Mouse (Mus musculus): Measurements from ENCODE around the gene Sptbn1.

Gene Sptbn1

GRCm38 (mm10) chr11:30132581-30132980 lies 135.4 kb downstream of the Sptbn1 start:
- no peak for DNase-seq (ENCODE audit: inconsistent ontology term)

GRCm38 (mm10) chr11:30131640-30132039 lies 136.3 kb downstream of the Sptbn1 start:
- no peak for DNase-seq (ENCODE audit: inconsistent ontology term)

GRCm38 (mm10) chr11:30129339-30129738 lies 138.6 kb downstream of the Sptbn1 start:
- DNase-seq (ENCODE audit: inconsistent ontology term) = no peak

- no peak for DNase-seq (ENCODE audit: inconsistent ontology term)
Measured at GRCm38 (mm10) chr11:30126840-30127239, 141.1 kb downstream of the Sptbn1 start.

- no peak for DNase-seq (ENCODE audit: inconsistent ontology term)
Measured at GRCm38 (mm10) chr11:30118038-30118437, 149.9 kb downstream of the Sptbn1 start.

GRCm38 (mm10) chr11:30113631-30114030 lies 154.3 kb downstream of the Sptbn1 start:
- DNase-seq (ENCODE audit: inconsistent ontology term) = no peak

GRCm38 (mm10) chr11:30110634-30111033 lies 157.3 kb downstream of the Sptbn1 start:
- DNase-seq (ENCODE audit: inconsistent ontology term) = no peak

- no peak for DNase-seq (ENCODE audit: inconsistent ontology term)
Measured at GRCm38 (mm10) chr11:30104177-30104576, 163.8 kb downstream of the Sptbn1 start.

- no peak for DNase-seq (ENCODE audit: inconsistent ontology term)
Measured at GRCm38 (mm10) chr11:30102594-30102993, 165.4 kb downstream of the Sptbn1 start.

- no peak for DNase-seq (ENCODE audit: inconsistent ontology term)
Measured at GRCm38 (mm10) chr11:30101796-30102195, 166.2 kb downstream of the Sptbn1 start.

- DNase-seq (ENCODE audit: inconsistent ontology term) = no peak
Measured at GRCm38 (mm10) chr11:30101162-30101561, 166.8 kb downstream of the Sptbn1 start.

GRCm38 (mm10) chr11:30099916-30100315 lies 168.1 kb downstream of the Sptbn1 start:
- no peak for DNase-seq (ENCODE audit: inconsistent ontology term)

GRCm38 (mm10) chr11:30095212-30095773 lies 172.7 kb downstream of the Sptbn1 start:
- DNase-seq (ENCODE audit: inconsistent ontology term) = no peak

GRCm38 (mm10) chr11:30091892-30092291 lies 176.1 kb downstream of the Sptbn1 start:
- peak; percentile 13 for DNase-seq (ENCODE audit: inconsistent ontology term)

- no peak for DNase-seq (ENCODE audit: inconsistent ontology term)
Measured at GRCm38 (mm10) chr11:30085114-30085513, 182.9 kb downstream of the Sptbn1 start.

GRCm38 (mm10) chr11:30057299-30057698 lies 210.7 kb downstream of the Sptbn1 start:
- peak; percentile 22 for DNase-seq (ENCODE audit: inconsistent ontology term)

Measured in Muller cell, postnatal 12 days (primary cell).